Mouse (Mus musculus) CD4-positive helper T cell, adult 2 months (primary cell): ENCODE results near the gene Ptprg.

Experiments used
- DNase-seq: peaks from one replicate; pipeline ENCODE4 v3.0.0-alpha.2; 2012; ENCODE audit warnings: low read depth, missing footprints, low spot score

Ptprg gene

GRCm38 (mm10) chr14:11553273-11553665 lies at the start of gene Ptprg:
Gene Ptprg (plus strand): TSS chr14:11553532.
- DNase-seq = no peak

GRCm38 (mm10) chr14:11503803-11504365 lies 49.4 kb upstream of the Ptprg start:
- no peak for DNase-seq

GRCm38 (mm10) chr14:11510173-11510572 lies 43.2 kb upstream of the Ptprg start:
- no peak for DNase-seq

GRCm38 (mm10) chr14:11519171-11519570 lies 34.2 kb upstream of the Ptprg start:
- no peak for DNase-seq

GRCm38 (mm10) chr14:11523052-11523451 lies 30.3 kb upstream of the Ptprg start:
- DNase-seq = no peak

GRCm38 (mm10) chr14:11529591-11529990 lies 23.7 kb upstream of the Ptprg start:
- DNase-seq = no peak

- no peak for DNase-seq
These were observed 18.9 kb upstream of the Ptprg start for GRCm38 (mm10) chr14:11534456-11534855.

GRCm38 (mm10) chr14:11536121-11536520 lies 17.2 kb upstream of the Ptprg start:
- DNase-seq = no peak

- DNase-seq = no peak
These were observed 1.4 kb upstream of the Ptprg start for GRCm38 (mm10) chr14:11551892-11552291.

- DNase-seq = no peak
These were observed 635 bp upstream of the Ptprg start for GRCm38 (mm10) chr14:11552521-11553272.

- no peak for DNase-seq
These were observed 460 bp downstream of the Ptprg start for GRCm38 (mm10) chr14:11553679-11554305.

GRCm38 (mm10) chr14:11554306-11555041 lies 1.1 kb downstream of the Ptprg start:
- DNase-seq = no peak

GRCm38 (mm10) chr14:11555061-11555501 lies 1.7 kb downstream of the Ptprg start:
- no peak for DNase-seq

- no peak for DNase-seq
These were observed 2.4 kb downstream of the Ptprg start for GRCm38 (mm10) chr14:11555521-11556355.

GRCm38 (mm10) chr14:11556356-11557130 lies 3.2 kb downstream of the Ptprg start:
- DNase-seq = no peak

GRCm38 (mm10) chr14:11558496-11558895 lies 5.2 kb downstream of the Ptprg start:
- DNase-seq = no peak

- DNase-seq = no peak
These were observed 7.4 kb downstream of the Ptprg start for GRCm38 (mm10) chr14:11560641-11561232.

GRCm38 (mm10) chr14:11561397-11561796 lies 8.1 kb downstream of the Ptprg start:
- no peak for DNase-seq

- DNase-seq = no peak
These were observed 9.5 kb downstream of the Ptprg start for GRCm38 (mm10) chr14:11562870-11563269.

GRCm38 (mm10) chr14:11563656-11564055 lies 10.3 kb downstream of the Ptprg start:
- DNase-seq = no peak
